Mouse (Mus musculus) limb, embryonic 10.5 days (tissue): ENCODE results near the gene Slc25a14. TPM values are rescaled to one million over a fixed set of nuclear protein-coding genes. Genes with fewer than 3 reads are reported as not detected.

Experiments
- DNase-seq: peaks from one replicate; pipeline ENCODE4 v3.0.0-alpha.2; 2017; ENCODE audit warnings: low spot score
- H3K27ac ChIP-seq: fragments of 300-500 bp; sonication (generic); 2 replicates; pipeline ENCODE4 v1.5.1; 2016; ENCODE audit warnings: mild to moderate bottlenecking
- H3K27me3 ChIP-seq: fragments of 300-500 bp; sonication (generic); 2 replicates; pipeline ENCODE4 v1.6.1; 2016; ENCODE audit warnings: low read depth, mild to moderate bottlenecking; ENCODE audit not compliant: poor library complexity, severe bottlenecking
- H3K36me3 ChIP-seq: fragments of 300-500 bp; sonication (generic); 2 replicates; pipeline ENCODE4 v1.6.1; 2016; ENCODE audit warnings: mild to moderate bottlenecking, moderate library complexity
- H3K4me1 ChIP-seq: fragments of 300-500 bp; sonication (generic); 2 replicates; pipeline ENCODE4 v1.6.1; 2016
- H3K4me3 ChIP-seq: fragments of 300-500 bp; sonication (generic); 2 replicates; pipeline ENCODE4 v1.5.1; 2016; ENCODE audit warnings: mild to moderate bottlenecking, moderate library complexity
- H3K9me3 ChIP-seq: fragments of 300-500 bp; sonication (generic); replicated peaks from 2 replicates; pipeline ENCODE4 v1.6.1; 2016; ENCODE audit warnings: mild to moderate bottlenecking
- WGBS: fragments of 180-500 bp; shearing (Covaris S2); methylation state at CpG from one replicate; pipeline ENCODE4 v1.1.7; 2016; 5-methylcytosine and 5-hydroxymethylcytosine counted together
- microRNA-seq: library from miRNA; unstranded; fragments of <30 nt; microRNA quantifications from one replicate; pipeline ENCODE4, GENCODE M21; 2017
- polyA plus RNA-seq: library from polyadenylated mRNA; unstranded; fragments of >200 nt; fragmentation: Nextera tagmentation; extraction: Ambion mirVana; gene quantifications from 2 replicates; pipeline ENCODE4 v1.2.1, GENCODE M21; 2016

Gene Slc25a14
- polyA plus RNA-seq, 1 experiment from 2014 or later = 18.1 TPM

DNA sequence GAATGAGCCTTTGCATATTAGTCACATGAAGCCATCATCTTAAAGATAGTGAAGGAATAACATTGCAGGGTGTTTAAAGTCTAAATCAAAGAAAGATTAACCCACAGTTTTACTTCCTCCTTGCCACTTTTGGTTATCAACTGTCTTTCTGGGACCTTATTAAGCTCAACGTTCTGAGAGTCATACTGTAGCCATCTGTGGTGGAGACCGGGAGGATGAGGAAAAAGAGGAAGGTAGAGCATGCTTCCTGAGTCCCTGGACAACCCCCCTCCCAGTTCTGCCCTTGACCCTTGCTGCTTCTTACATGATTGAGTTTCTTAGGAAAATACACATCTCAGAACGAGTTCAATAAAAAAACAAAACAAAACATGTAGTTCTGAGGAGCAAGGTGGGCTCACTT, 48.5 kb downstream of the Slc25a14 start:
- no peaks in the 10 kb centered on the region for H3K27me3 ChIP-seq
- H3K4me3 ChIP-seq = no peak overlapping the region
- 68% methylated on average over 3 of the region's 3 CpGs for WGBS
- DNase-seq = no peak
- no peak overlapping the region for H3K27ac ChIP-seq
- H3K36me3 ChIP-seq = no peaks in the 10 kb centered on the region
- 0 out of 2 replicates have a peak, but pooled peaks cover 2% of the 10 kb centered on the region for H3K4me1 ChIP-seq
- no peaks in the 10 kb centered on the region for H3K9me3 ChIP-seq

DNA sequence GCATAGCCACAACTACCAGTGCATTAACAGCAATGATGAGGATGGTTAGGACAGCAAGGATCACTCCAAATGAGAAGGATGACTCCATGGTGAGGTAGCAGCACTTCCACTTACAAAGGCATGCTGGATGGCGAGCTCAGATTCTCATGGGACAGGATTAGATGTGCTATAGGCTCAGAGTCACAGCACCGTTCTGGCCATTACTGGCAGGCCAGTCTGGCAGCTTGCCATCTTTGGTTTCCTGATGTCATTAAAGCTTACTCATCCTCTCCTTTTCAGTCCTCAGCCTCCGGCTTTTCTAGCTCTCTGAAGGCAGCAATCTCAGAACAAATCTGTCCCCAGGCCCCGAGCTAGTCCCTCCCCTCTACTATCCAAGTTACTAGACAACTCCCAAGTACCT, 51.0 kb downstream of the Slc25a14 start, which contains the start of gene Gpr119:
TSS of gene Gpr119 (minus strand) at position 308 of the 400 bp plus-strand sequence.
- no peaks in the 10 kb centered on the region for H3K4me1 ChIP-seq
- DNase-seq = no peak
- H3K9me3 ChIP-seq = no peaks in the 10 kb centered on the region
- WGBS = 81% methylated on average over 4 of the region's 4 CpGs
- no peak within 1 kb of the TSS for H3K4me3 ChIP-seq
- no peak within 1 kb of the TSS for H3K27ac ChIP-seq
- no peaks in the 10 kb centered on the region for H3K36me3 ChIP-seq
- H3K27me3 ChIP-seq = no peaks in the 10 kb centered on the region

DNA sequence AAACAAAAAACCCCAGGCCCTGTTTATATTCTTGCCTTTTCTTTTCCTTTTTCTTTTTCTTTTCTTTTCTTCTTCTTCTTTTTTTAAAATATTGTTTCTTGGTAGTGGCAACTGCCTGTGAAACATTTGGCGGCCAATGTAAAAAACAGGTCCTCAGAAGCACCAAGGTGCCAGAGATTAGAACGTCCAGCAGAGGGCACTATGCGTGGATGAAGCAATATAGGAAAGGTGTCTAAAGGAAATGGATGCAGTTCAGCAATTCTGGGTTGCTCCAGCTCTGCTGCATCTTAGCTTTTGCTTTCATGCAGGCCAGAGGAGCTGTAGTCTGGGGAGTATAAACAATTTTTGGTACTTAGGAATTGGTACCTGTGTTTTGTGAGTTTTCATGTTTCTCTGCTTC, 60.2 kb downstream of the Slc25a14 start:
- Histone ChIP-seq H3K27me3 (no peaks in the 10 kb centered on the region), H3K4me3 (no peak overlapping the region), H3K27ac (no peak overlapping the region), H3K36me3 (no peaks in the 10 kb centered on the region), H3K9me3 (no peaks in the 10 kb centered on the region), H3K4me1 (no peaks in the 10 kb centered on the region)
- DNase-seq = peak; percentile 38
- WGBS = 13% methylated on average over 3 of the region's 3 CpGs

- Histone ChIP-seq H3K27me3 (no peaks in the 10 kb centered on the region), H3K4me1 (no peaks in the 10 kb centered on the region), H3K9me3 (no peaks in the 10 kb centered on the region), H3K36me3 (no peaks in the 10 kb centered on the region), H3K4me3 (no peak overlapping the region), H3K27ac (no peak overlapping the region)
- 75% methylated on average over 5 of the region's 5 CpGs for WGBS
- DNase-seq = no peak
Measured at GRCm38 (mm10) chrX:48683857-48684256, 60.6 kb downstream of the Slc25a14 start.

DNA sequence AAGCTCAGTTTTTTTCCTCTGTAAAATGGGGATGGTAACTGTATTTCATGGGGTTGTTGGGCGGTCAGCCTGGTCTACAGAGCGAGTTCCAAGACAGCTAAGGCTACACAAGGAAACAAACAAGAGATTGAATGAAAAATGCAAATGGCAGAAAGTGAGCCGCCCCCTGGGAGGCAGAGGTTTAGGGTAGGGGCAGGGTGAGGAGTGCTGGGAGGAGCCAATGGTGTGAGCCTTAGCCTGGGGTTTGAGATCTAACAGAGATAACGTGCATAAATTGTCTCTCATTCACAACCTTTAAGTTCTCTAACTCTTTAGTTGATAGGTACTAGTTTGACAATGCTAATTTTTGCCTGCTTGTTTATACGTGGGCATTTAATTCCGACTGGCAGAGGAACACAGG, 71.2 kb downstream of the Slc25a14 start:
- Histone ChIP-seq H3K4me1 (0 out of 2 replicates have a peak, but pooled peaks cover 3% of the 10 kb centered on the region), H3K4me3 (peak overlapping the region; percentile 68), H3K36me3 (peaks cover 12% of the 10 kb centered on the region), H3K27me3 (no peaks in the 10 kb centered on the region), H3K27ac (peak overlapping the region; percentile 79; the same call in 1 of the 2 replicates), H3K9me3 (no peaks in the 10 kb centered on the region)
- DNase-seq = no peak
- 9% methylated on average over 6 of the region's 6 CpGs for WGBS

DNA sequence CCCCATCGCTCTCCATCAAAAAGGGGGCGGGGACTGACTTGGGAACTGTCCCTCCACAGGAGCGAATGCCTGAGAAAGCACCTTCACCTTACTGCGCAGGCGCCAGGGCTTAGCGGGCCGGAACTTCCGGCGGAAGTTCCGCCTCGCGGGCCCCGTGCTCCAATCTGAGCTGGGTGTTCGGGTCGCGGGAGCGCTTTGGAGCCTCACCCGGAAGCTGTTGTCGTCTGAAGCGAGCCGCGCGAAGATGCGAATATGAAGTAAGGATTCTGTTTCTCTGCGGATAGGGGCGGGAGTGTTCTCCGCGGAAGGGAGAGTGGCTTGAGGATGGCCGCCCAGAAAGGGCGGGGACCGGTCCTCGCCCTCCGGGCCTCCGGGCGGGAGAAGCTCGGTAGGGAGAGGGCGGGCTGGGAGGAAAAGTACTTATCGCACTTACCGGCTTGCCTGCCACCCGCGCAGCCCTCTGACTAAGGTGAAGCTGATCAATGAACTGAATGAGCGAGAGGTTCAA, 71.7 kb downstream of the Slc25a14 start, which contains the start of gene Rbmx2:
TSS of gene Rbmx2 (plus strand) at position 141 of the 508 bp plus-strand sequence.
- 9% methylated on average over 42 of the region's 42 CpGs for WGBS
- Histone ChIP-seq H3K4me3 (peak within 1 kb of the TSS; percentile 68), H3K27ac (peak within 1 kb of the TSS; percentile 79), H3K4me1 (0 out of 2 replicates have a peak, but pooled peaks cover 3% of the 10 kb centered on the region), H3K27me3 (no peaks in the 10 kb centered on the region), H3K36me3 (peaks cover 12% of the 10 kb centered on the region), H3K9me3 (no peaks in the 10 kb centered on the region)
- peak; percentile 89 for DNase-seq

DNA sequence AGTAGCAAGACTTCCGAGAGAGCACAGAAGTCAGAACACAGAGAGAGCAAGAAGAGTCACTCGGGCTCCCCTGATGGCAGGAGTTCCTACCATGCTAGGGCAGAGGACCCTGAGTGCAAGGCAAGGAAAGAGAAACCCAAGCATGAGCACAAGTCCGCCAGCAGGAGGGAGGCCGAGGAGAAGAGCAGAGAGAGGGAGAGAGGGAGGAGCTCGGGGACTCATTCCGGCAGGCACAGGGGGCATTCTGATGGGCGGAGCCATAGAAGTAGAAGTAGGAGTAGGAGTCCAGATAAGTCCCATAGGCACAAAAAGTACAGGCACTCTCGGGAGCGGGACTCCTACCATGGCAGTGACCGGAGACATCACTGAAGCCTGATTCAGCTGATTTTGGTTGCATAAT, 86.5 kb downstream of the Slc25a14 start:
- H3K36me3 ChIP-seq = peaks cover 44% of the 10 kb centered on the region
- WGBS = 92% methylated on average over 10 of the region's 10 CpGs
- no peaks in the 10 kb centered on the region for H3K9me3 ChIP-seq

More for the DNA sequence above, 86.5 kb downstream of the Slc25a14 start:
- Histone ChIP-seq H3K4me3 (no peak overlapping the region), H3K27me3 (no peaks in the 10 kb centered on the region), H3K4me1 (no peaks in the 10 kb centered on the region), H3K27ac (no peak overlapping the region)
- no peak for DNase-seq

Small RNAs within 50 kb of the gene (microRNA-seq; reads per million reads assigned to microRNA genes)
- not detected for gene Gm27828

Other genes starting within 250 kb of the Slc25a14 start
- 1.8 and 1.9 TPM in 2 replicates for gene Elf4, start 160.3 kb upstream of the Slc25a14 start, polyA plus RNA-seq
- gene Aifm1, start 109.8 kb upstream of the Slc25a14 start, polyA plus RNA-seq = 85.5 and 93.5 TPM in 2 replicates
- gene Rab33a, start 104.1 kb upstream of the Slc25a14 start, polyA plus RNA-seq = 2.5 and 3.2 TPM in 2 replicates
- 18.9 and 21.2 TPM in 2 replicates for gene Zfp280c, start 28.9 kb upstream of the Slc25a14 start, polyA plus RNA-seq
- gene Gpr119, start 51.1 kb downstream of the Slc25a14 start, polyA plus RNA-seq = not detected in 2 replicates
- 23.6 and 30.7 TPM in 2 replicates for gene Rbmx2, start 71.6 kb downstream of the Slc25a14 start, polyA plus RNA-seq